Mouse (Mus musculus) spleen, adult 2 months (tissue): ENCODE data around the gene Cat.

Experiments
- CTCF ChIP-seq: fragments of 200-500 bp; IDR thresholded peaks from 2 replicates; pipeline ENCODE4 v1.5.1; 2011; ENCODE audit warnings: mild to moderate bottlenecking, inconsistent platforms; ENCODE audit not compliant: insufficient read depth, insufficient read length, insufficient replicate concordance; ENCODE audit errors: extremely low read depth
- POLR2A ChIP-seq: fragments of 200-500 bp; IDR thresholded peaks from 2 replicates; pipeline ENCODE4 v1.6.1; 2011; ENCODE audit warnings: low read depth, low read length, inconsistent platforms

DNA sequence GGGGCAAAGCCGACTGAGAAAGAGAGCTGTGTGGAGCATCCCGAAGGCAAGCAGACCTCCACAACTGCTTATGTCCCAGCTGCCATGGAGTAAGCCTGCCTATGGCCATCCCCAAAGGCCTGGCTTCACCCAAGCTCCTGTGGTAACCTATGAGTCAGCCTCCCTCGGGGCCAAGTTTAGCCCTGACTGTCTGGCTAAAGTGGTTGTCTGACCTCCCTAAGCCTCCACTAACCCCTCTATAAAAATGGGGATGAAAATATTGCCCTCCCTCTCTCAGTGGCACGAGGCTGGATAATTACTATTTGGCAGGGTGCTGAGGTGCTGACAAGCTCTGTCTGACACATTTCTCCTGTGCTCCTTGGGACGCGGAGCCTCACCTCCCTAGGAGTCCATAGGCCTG lies 73.6 kb downstream of the Cat start, which contains the start of gene Elf5:
- TF ChIP-seq CTCF (no peak), POLR2A (no peak)
